Mouse (Mus musculus) midbrain, postnatal 0 days (tissue): ENCODE data around the gene Sgca. TPM values are rescaled to one million over a fixed set of nuclear protein-coding genes. Genes with fewer than 3 reads are reported as not detected.

Source experiments
- ATAC-seq: fragments of 200-750 bp; cut with Nextera tagmentation; 2 replicates; pipeline ENCODE4 v1.8.0; 2017; ENCODE audit warnings: moderate number of reproducible peaks, mild to moderate bottlenecking, moderate TSS enrichment, moderate library complexity; ENCODE audit not compliant: low FRiP score
- DNase-seq: peaks from one replicate; pipeline ENCODE4 v3.0.0-alpha.2; 2015; ENCODE audit warnings: low spot score
- H3K27ac ChIP-seq: fragments of 300-500 bp; sonication (generic); 2 replicates; pipeline ENCODE4 v1.5.1; 2014; ENCODE audit warnings: low read depth, mild to moderate bottlenecking, low read length, mixed read lengths
- H3K27me3 ChIP-seq: fragments of 300-500 bp; sonication (generic); 2 replicates; pipeline ENCODE4 v1.6.1; 2014; ENCODE audit warnings: low read length, control low read depth, mixed read lengths; ENCODE audit not compliant: insufficient read depth
- H3K36me3 ChIP-seq: fragments of 300-500 bp; sonication (generic); 2 replicates; pipeline ENCODE4 v1.6.1; 2014; ENCODE audit warnings: low read length, control low read depth, mixed read lengths; ENCODE audit not compliant: insufficient read depth
- H3K4me1 ChIP-seq: fragments of 300-500 bp; sonication (generic); 2 replicates; pipeline ENCODE4 v1.6.1; 2014; ENCODE audit warnings: mild to moderate bottlenecking, control low read depth, antibody characterized with exemption, low read length, mixed read lengths; ENCODE audit not compliant: insufficient read depth
- H3K4me2 ChIP-seq: fragments of 300-500 bp; sonication (generic); 2 replicates; pipeline ENCODE4 v1.6.1; 2014; ENCODE audit warnings: low read depth, mild to moderate bottlenecking, low read length, mixed read lengths; ENCODE audit not compliant: poor library complexity, severe bottlenecking
- H3K4me3 ChIP-seq: fragments of 300-500 bp; sonication (generic); 2 replicates; pipeline ENCODE4 v1.5.1; 2014; ENCODE audit warnings: low read depth, mild to moderate bottlenecking, low read length, moderate library complexity
- H3K9ac ChIP-seq: fragments of 300-500 bp; sonication (generic); replicated peaks from 2 replicates; pipeline ENCODE4 v1.6.1; 2014; ENCODE audit warnings: mild to moderate bottlenecking, low read length, moderate library complexity, mixed read lengths; ENCODE audit not compliant: poor library complexity, severe bottlenecking
- H3K9me3 ChIP-seq: fragments of 300-500 bp; sonication (generic); 2 replicates; pipeline ENCODE4 v1.6.1; 2016; ENCODE audit warnings: low read length, control low read depth
- CTCF ChIP-seq: IDR thresholded peaks from 2 replicates; pipeline ENCODE4 v1.5.1; 2016; ENCODE audit warnings: antibody characterized with exemption, mild to moderate bottlenecking
- WGBS: fragments of 180-500 bp; shearing (Covaris S2); extraction: QIAGEN DNeasy Blood & Tissue Kit; methylation state at CpG from one replicate; pipeline ENCODE4 v1.1.7; 2014; 5-methylcytosine and 5-hydroxymethylcytosine counted together
- polyA plus RNA-seq: library from polyadenylated mRNA; unstranded; fragments of >200 nt; fragmentation: Nextera tagmentation; extraction: Ambion mirVana; gene quantifications from 2 replicates; pipeline ENCODE4 v1.2.1, GENCODE M21; 2015
- total RNA-seq: library from RNA; depleted of rRNA; stranded (reverse); fragments of >200 nt; gene quantifications from 2 replicates; pipeline ENCODE4 v1.2.3, GENCODE M21; 2014

Gene Sgca
- total and polyA plus RNA-seq, 2 experiments from 2014 or later, result 0.39 TPM; not detected in 1

DNA sequence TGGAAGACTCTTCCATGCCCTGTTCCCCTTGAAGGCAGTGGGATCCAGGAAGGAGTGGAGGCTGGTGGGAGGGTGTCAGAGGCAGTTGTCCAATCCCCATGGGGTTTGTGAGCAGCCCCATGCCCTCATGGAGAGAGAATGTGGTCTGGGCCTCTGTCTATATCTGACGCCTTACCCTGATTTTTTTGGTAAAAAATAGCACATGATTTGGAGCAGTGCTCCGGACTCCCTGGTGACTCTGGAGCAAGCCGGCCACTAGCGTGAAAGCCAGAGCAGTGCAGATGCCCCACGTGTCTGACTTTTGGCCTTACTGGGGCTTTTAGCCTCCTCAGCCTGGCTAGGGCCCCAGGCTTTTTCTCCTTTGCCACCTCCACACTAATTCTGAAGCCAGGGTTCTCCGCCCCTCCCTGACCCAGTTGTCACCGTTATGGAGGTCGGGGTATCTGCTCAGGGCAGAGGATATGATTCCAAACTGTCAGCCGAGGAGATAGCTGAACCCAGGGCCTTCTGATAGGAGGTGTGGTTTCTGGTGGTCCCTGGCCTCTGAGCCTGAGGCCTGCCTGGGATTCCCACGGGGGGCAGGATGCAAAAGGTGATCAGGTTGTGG, 18.2 kb upstream of the Sgca start:
- Histone ChIP-seq H3K4me2 (peak overlapping the region; percentile 98), H3K27me3 (no peaks in the 10 kb centered on the region), H3K9me3 (no peaks in the 10 kb centered on the region), H3K4me3 (peak overlapping the region; percentile 94), H3K9ac (peak overlapping the region; percentile 91), H3K4me1 (peaks cover 35% of the 10 kb centered on the region), H3K36me3 (peaks cover 25% of the 10 kb centered on the region), H3K27ac (no peak overlapping the region)
- TF ChIP-seq CTCF, result no peak
- no peak for ATAC-seq
- WGBS, result 35% methylated on average over 10 of the region's 10 CpGs
- no peak for DNase-seq

DNA sequence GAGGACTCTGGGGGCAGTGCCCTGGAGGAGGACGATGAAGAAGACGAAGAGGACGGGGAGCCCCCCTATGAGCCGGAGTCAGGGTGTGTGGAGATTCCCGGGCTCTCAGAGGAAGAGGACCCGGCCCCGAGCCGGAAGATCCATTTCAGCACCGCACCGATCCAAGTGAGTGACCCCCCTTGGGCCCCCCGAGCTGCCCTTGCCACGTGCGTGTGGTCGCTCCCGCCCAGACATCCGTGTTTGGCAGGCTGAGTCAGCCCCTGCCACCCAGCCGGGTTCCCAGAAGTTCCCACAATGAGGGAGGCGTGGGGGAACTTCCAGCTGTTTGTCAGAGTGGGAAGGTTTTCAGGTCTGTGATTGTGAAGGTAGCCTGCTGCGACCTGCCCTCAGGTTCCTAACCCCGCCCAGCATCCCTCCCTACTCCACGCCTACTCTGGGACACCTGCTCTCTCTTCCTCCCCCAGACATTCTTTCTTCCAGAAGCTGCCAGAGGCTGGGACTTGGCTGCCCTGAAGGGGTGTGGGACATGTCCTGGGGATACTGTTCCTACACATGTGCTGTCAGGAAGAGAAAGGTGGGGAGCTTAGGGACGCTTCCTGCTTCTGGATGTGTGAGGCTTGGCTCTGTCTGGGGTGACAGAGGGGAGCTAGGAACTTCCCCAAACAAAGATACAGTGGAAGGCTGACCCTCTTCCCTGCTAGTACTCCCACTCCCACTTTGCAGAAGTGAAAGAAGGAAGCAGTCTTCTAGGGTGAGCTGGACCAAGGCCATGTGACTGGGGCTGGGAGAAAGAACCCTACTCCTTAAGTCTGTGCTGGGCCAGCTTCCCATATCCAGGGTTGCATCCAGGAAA, 16.9 kb upstream of the Sgca start:
- no peak for ATAC-seq
- peaks cover 42% of the 10 kb centered on the region for H3K4me1 ChIP-seq
- TF ChIP-seq CTCF, result no peak

DNA sequence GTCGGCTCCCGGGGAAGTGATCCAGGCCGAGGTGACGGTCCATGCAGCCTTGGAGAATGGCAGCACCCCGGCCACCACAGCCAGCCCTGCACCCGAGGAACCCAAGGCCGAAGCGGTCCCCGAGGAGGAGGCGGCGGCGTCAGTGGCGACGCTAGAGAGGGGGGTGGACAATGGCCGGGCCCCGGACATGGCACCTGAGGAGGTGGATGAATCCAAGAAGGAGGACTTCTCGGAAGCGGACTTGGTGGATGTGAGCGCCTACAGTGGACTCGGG, 16.3 kb upstream of the Sgca start:
- H3K9ac ChIP-seq, result peak overlapping the region; percentile 91
- no peak for TF ChIP-seq CTCF
- under 1% methylated on average over 20 of the region's 20 CpGs for WGBS

More for the DNA sequence above, 16.9 kb upstream of the Sgca start:
- no peaks in the 10 kb centered on the region for H3K9me3 ChIP-seq
- H3K4me3 ChIP-seq, result peak overlapping the region; percentile 94
- H3K4me2 ChIP-seq, result peak overlapping the region; percentile 98
- H3K36me3 ChIP-seq, result peaks cover 19% of the 10 kb centered on the region
- H3K9ac ChIP-seq, result peak overlapping the region; percentile 91
- WGBS, result under 1% methylated on average over 22 of the region's 22 CpGs
- no peaks in the 10 kb centered on the region for H3K27me3 ChIP-seq
- peak overlapping the region; percentile 32; the same call in 1 of the 2 replicates for H3K27ac ChIP-seq
- DNase-seq, result peak; percentile 50

DNA sequence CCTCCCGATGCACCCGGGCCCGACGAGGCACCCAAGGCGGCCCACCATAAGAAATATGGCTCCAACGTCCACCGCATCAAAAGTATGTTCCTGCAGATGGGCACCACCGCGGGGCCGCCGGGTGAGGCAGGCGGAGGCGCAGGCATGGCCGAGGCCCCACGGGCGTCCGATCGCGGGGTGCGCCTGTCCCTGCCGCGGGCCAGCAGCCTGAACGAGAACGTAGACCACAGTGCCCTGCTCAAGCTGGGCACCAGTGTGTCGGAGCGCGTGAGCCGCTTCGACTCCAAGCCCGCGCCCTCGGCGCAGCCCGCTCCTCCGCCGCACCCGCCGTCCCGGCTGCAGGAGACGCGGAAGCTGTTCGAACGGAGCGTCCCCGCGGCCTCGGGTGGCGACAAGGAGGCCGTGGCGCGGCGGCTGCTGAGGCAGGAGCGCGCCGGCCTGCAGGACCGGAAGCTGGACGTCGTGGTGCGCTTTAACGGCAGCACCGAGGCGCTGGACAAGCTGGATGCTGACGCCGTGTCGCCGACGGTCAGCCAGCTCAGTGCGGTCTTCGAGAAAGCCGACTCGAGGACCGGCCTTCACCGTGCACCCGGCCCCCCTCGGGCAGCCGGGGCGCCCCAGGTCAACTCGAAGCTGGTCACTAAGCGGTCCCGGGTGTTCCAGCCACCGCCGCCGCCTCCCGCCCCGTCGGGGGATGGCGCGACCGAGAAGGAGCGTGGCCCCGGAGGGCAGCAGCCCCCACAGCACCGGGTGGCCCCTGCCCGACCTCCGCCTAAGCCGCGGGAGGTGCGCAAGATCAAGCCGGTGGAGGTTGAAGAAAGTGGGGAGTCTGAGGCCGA, 15.7 kb upstream of the Sgca start:
- peak overlapping the region; percentile 91 for H3K9ac ChIP-seq
- DNase-seq (peak; percentile 38), ATAC-seq (no peak)
- peak overlapping the region; percentile 98 for H3K4me2 ChIP-seq
- WGBS, result under 1% methylated on average over 92 of the region's 99 CpGs
- H3K9me3 ChIP-seq, result no peaks in the 10 kb centered on the region
- peak overlapping the region; percentile 94 for H3K4me3 ChIP-seq
- H3K27ac ChIP-seq, result peak overlapping the region; percentile 93
- no peak for TF ChIP-seq CTCF
- H3K4me1 ChIP-seq, result peaks cover 42% of the 10 kb centered on the region
- peaks cover 8% of the 10 kb centered on the region for H3K36me3 ChIP-seq
- H3K27me3 ChIP-seq, result no peaks in the 10 kb centered on the region

More for the DNA sequence above, 16.3 kb upstream of the Sgca start:
- peak overlapping the region; percentile 32; the same call in 1 of the 2 replicates for H3K27ac ChIP-seq
- peak overlapping the region; percentile 98 for H3K4me2 ChIP-seq
- DNase-seq (no peak), ATAC-seq (no peak)
- H3K4me3 ChIP-seq, result peak overlapping the region; percentile 94
- peaks cover 42% of the 10 kb centered on the region for H3K4me1 ChIP-seq
- H3K27me3 ChIP-seq, result no peaks in the 10 kb centered on the region
- no peaks in the 10 kb centered on the region for H3K9me3 ChIP-seq
- H3K36me3 ChIP-seq, result peaks cover 13% of the 10 kb centered on the region

DNA sequence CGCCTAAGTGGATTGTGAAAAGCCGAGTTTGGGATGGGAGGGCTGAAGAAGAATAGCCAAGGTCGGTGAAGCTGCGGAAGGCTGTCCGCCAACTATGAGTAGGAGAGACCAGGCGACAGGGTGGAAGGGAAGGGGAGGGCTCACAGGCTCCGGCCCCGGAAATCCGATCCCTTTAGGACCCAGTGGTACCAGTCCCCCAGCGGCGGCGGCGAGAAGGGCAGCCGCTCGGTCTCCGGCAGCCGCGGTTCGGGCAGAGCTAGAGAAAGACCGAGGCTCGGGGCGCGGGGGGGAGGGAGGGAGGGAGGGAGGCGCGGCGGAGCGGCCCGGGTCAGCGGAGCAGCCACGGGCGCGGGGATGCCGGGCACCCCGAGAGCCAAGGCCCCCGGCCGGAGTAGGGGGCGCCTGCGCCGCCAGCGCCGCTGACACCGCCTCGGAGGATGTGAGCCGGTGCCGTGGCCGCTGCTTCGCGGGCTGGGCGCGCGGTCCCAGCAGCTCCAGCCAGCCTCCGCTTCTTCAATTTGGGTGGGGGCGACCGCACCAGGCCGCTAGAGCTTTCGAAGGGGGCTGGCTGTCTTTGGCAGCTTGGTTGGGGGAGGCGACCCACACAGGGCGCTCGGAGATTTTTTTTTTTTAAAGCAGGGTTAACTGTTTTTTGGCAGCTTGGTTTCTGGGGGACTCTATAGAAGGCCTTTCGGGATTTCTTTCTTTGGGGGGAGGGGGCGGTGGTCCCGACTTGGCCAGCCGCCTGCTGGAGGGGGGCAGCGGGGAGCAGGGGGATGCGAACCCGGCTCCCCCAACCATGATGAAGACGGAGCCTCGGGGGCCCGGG, 14.8 kb upstream of the Sgca start, which contains the start of gene Ppp1r9b:
Gene Ppp1r9b, plus strand, starts transcription at position 287 of the 829 bp plus-strand sequence.
- Histone ChIP-seq H3K9ac (peak within 1 kb of the TSS; percentile 91), H3K4me1 (peaks cover 42% of the 10 kb centered on the region), H3K27ac (peak within 1 kb of the TSS; percentile 93), H3K4me3 (peak within 1 kb of the TSS; percentile 94), H3K36me3 (no peaks in the 10 kb centered on the region; the same call in 1 of the 2 replicates), H3K9me3 (no peaks in the 10 kb centered on the region), H3K4me2 (peak within 1 kb of the TSS; percentile 98), H3K27me3 (no peaks in the 10 kb centered on the region)
- peak; percentile 81 for ATAC-seq
- DNase-seq, result peak; percentile 94
- WGBS, result under 1% methylated on average over 61 of the region's 69 CpGs
- peak; percentile 72 for TF ChIP-seq CTCF
